Mouse (Mus musculus) neutrophil, adult 5-6 weeks (primary cell): Measurements from ENCODE around the gene Ttc30a1. TPM values are rescaled to one million over a fixed set of nuclear protein-coding genes. Genes with fewer than 3 reads are reported as not detected.
A peak's percentile ranks its signal among the peaks of the same experiment; 100 is the strongest.

ENCODE experiments used
- ATAC-seq: fragments of 151-379, 151-347 bp; 2 replicates; pipeline ENCODE4 v1.8.0; 2017; ENCODE audit warnings: mild to moderate bottlenecking, moderate TSS enrichment; ENCODE audit not compliant: insufficient number of reproducible peaks, poor library complexity, low FRiP score, severe bottlenecking; ENCODE audit errors: extremely low read depth
- total RNA-seq: library from RNA; stranded (forward); fragments of 200-1000 nt; gene quantifications from 2 replicates; pipeline ENCODE4 v1.2.3, GENCODE M21; 2017

Gene Ttc30a1
- 5.4 and 5.6 TPM in 2 replicates for total RNA-seq

DNA sequence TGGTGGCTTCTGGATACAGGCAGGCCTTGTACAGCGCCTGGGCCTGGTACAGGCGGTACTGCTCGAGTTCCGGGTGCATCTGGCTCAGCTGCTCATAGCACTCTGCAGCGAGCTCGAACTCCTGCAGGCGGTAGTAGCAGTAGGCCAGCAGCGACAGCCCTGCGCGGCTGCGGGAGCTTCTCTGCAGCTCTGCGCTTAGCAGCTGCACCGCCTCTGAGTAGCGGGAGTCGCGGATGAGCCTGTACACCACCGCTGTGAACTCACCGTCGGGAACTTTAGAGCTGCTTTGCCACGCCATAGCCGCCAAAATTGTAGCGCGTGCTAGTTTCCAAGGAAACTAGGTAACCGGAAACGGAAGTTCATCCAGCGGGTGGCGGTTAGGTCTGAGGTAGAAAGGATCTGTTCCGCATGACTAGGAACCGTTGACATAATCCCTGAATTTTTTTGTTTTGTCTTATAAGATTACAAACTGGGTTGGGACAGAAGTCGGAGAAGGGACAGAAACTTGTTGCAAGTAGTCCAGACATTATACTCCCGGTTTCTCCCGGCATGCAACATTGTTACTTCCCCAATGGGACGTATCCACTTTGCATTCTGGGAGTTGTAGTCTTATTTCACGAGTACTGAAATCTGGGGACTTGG lies at the start of gene Ttc30a1:
Gene Ttc30a1 (minus strand): TSS at position 528 of the 642 bp plus-strand sequence.
- ATAC-seq: peak; percentile 52

DNA sequence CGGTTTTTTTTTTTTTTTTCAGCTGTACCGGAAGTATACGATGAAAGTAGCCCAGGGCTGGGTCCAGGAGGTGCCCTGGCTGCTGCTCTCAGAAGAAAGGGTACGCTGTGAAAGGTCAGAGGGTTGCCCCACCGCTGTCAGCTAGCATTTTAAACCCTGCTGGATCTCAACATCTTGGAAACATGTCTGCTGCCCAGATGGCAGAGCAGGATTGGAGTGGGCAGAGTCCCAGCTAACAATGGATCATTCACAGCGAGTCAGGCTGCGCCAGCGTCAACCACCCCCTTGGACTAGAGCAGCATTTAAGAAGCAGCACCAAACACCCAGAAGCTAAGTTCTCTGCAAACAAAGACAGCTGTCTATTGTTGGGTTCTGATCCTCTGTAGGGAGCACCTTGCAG lies 48.3 kb upstream of the Ttc30a1 start:
- no peak for ATAC-seq

DNA sequence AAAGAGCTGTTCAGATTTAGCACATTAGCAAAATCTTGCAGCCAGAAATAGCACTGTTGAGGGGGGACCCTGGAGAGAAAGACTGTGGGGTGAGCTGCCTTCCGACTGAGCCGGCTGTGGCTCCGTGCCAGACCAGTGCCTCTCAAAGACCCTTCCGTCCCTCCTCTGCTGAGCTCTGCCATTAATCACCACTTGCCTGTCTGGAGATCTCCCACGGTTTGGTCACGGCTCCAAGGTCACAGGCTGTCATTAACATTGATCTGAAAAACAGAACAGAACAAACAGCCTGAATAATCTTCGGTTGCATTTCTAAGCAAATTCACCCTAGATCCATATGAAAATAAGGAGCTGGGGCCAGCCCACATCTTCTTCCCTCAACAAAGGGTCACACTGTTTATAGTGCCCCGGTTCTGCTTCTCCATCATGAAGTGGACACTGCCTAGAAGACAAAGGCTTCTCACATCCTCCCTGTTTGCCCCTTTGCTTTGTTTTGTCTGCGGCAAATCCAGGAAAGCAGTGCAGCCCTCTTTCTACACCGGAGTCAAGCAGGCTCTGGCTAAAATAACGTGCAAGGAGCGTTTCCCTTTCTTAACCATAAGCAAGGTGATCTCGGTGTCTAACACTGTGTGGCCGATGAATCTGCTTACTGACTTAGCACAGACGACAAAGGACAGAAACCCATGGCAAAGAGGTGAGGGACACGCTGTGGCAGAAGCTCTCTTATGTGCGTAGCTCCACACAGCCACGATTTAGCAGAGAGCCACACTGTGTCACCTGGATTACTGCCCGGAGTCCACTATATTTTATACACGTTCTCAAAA lies 47.5 kb upstream of the Ttc30a1 start:
- ATAC-seq: no peak

DNA sequence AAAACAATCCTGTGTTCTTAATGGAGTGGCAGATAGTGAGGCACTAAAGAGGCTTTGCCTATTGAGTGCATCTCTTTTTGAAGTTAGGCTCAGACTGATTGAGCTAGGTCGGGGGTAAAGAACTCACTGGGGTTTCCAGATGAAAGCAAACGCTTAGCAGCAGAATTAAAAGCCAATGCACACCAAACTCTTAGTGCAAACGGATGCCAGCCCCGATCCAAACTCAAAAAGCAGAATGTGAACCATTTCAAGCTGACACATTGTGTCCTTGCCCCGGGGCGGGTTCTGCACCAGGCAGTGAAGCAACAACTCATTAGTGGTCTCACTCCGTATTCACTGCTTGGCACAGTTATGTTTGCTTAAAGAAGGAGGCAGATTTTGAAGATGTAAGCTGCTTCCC lies 35.1 kb upstream of the Ttc30a1 start:
- no peak for ATAC-seq

DNA sequence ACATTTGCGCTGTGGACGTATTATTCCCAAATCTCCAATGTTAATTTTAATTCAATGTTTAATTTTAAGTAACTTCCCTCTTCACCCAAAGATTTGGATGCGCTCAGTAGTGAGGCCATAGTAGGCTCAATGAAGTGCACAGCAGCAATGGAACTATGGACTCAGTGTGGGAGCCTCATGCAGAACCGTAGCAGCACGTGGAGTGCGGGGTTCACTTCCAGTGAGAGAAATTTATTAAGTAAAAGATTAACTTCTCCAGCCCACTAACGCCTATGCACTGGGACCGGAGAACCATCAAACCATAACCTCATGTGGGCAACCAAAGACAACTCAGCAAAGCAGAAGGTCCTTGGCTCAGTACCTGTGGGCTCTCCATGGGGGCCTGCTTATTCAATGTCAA lies 34.4 kb upstream of the Ttc30a1 start:
- no peak for ATAC-seq

DNA sequence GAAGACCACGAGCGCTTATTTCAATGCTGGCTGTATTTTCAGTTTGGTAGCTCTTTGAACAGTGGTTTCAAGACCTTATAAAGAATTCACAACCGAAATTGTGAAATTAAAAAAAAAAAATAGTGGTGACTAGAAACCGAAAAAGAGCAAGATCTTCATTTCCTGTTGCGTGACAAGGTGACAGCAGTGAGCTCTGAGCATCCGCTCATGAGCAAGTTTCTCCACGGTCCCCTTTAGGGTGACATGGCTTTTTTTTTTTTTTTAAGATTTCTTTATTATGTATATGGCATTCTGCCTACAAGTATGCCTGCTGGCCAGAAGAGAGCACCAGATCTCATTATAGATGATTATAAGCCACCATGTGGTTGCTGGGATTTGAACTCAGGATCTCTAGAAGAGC lies 33.7 kb upstream of the Ttc30a1 start:
- ATAC-seq: no peak

DNA sequence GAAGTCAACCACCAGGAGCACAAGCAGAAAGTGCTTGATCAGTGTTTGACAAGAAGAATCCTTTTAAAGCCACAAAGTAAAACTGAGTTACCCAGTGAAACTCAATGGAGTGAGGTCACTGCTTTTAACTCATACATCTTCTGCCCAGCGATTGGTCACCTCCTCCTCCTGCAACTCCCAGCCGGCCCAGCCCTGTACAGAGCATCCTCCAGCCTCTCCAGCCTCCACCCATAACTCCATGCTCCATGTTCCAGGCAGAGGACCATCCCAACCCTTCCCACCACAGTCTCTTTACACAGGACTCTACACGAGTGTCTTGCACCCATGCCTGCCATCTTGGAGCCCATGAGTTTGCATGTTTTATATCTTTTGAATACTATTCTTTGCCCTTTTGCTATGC lies 32.9 kb upstream of the Ttc30a1 start:
- ATAC-seq: no peak

DNA sequence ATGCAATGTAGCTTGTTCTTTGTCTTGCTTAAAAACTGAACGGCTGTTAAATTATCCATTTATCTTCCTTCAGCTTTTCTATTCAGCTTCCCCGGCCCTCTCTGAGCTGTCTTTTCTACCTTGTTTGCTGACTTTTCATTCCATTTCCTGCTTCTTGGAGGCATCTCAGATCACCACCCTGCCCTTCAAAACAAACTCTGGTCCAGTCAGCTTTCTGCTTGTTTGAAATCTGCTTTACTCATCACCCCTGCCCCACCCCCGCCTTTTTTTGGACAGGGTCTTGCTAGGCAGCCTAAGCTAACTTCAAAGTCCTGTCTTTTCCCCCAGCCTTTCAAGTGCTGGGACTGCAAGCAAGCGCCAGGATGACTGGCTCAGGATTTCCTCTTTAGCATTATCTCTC lies 24.4 kb upstream of the Ttc30a1 start:
- ATAC-seq: no peak

DNA sequence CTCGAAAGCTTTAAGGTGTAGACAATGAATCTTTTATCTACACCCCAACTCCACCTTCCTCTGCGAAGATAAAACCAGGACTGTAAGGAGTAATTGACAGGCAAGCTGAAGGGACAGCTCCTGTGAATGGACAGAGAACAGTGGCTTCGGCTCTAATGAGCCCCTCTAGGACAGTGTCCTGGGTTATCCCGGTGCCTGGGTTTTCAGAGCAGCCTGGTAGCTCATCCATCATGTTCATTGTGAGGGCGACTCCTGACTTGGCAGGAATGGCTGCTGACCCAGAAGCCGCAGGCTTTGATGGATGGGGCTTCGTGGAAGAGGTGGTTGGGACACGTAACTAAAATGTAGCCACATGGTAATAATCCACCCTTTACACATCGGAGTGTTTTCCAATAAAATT lies 21.1 kb upstream of the Ttc30a1 start:
- ATAC-seq: no peak

DNA sequence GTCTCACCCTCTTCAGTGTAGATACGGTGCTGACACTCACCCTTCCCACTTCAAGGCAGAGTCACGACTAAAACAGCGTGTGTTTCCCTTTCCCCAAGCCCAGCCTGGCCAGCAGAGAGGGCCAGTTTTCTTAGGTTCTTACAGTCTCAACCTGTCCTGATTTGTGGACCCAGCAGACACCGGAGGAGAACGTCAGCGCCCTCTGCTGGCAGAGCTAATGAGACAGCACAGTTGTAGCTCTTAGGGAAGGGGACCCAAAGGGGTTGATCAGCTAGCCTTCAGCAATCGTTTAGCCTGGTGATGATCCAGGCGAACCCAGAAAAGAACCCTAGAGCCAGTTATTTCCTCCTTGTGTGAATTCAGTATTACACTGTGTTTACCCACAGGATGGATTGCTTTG lies 19.6 kb upstream of the Ttc30a1 start:
- peak; percentile 62; the same call in 1 of the 2 replicates for ATAC-seq

DNA sequence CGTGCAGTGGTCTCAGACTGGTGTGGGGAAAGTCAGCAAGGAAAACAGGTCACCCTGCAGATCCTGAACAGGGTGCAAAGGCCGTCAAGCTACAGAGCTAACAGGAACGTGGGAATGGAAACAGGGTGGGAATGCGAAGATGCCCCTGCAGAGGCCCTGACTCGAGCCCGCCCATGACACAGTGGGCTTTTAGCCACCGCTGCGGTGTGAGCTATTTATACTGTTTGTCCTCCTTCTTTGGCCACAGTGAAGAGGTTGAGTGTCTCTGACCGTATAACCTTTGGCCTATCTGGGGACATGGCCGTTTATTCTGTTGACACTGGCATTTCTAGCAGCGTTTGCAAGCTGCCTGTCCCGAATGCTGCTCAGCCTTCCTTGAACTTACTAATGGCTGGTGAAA lies 17.9 kb upstream of the Ttc30a1 start:
- no peak for ATAC-seq

DNA sequence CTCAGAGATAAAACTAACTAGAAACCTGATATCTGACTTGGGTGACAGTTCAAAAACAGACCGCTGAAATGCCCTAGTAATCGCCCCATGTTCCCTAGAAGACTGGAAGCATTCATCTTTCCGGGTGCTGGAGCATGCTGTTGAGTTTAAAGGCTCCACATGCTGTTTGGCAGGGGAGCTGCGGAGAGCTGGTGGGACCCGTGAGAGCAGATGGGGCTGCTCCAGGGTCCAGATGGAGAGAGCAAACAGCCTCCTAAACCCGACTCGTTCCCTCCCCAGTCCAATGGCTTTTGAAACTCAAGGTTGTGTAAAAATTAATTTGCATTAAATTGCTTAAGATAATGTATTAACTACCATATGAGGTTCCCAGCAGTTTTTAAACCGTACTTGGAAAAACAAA lies 16.9 kb upstream of the Ttc30a1 start:
- no peak for ATAC-seq

DNA sequence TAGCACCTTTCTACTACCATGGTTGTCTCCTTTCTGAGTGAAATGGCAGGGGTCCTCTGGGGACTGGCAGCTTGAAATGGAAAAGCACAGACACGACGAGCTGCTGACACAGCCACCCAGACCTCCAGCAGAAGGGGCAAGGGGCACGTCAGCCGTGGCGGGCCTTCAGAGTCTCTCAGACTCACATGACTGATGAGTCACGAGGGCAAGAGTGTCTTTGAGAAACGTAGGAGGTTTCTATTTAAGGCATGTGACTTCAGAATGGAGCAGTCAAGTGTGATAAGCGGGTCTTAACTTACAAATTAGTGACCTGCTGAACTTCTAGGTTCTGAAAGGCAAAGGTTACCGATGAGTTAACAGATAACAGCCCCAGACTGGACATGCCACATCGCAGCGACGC lies 16.0 kb upstream of the Ttc30a1 start:
- ATAC-seq: no peak

DNA sequence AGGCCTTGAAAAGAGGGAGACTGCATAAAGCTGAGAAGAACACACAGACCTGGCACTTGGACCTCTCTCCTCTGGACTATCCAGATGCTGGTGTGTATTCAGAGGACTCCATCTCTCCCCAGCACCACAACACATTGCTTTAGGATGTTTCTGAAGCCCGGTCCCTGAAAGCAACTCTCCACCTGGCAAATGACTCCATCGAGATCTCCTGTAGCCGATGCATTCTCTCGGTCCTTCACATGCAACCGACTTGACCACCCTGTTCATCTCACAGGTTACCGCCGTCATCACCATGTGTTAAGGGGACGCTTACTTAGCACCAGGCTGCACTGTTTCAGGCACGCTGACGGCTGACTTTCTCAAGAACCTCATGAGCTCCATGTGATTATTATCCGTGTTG lies 13.1 kb upstream of the Ttc30a1 start:
- ATAC-seq: no peak

DNA sequence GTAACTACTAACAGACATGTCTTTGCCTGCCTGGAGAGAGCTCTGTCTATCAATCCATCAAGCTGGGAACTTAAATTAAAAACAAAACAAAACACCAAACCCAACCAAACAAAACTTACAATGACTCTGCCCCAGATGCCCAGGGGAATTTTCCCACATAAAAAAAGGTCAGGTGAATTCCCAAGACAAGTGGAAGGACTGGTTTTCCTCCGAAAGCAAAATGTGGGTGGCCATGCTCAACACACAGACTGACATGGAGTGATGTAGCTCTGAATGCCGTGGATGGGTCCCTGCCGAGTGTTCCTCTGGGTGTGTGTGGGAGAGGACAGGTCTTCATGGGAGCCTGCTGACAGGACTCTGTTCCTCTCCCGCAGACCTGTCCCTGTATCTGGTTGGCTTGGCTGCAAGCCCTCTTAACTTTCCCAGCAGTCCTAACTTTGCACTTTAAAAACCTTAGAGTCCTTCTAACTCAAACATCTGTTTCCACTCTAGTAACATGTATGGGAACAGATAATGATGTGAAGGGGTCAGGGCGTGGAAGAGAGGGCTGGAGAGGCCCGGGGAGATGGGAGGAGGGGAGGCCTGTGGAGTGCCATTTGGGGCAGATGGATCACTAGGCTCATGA lies 9.9 kb upstream of the Ttc30a1 start:
- ATAC-seq: no peak

DNA sequence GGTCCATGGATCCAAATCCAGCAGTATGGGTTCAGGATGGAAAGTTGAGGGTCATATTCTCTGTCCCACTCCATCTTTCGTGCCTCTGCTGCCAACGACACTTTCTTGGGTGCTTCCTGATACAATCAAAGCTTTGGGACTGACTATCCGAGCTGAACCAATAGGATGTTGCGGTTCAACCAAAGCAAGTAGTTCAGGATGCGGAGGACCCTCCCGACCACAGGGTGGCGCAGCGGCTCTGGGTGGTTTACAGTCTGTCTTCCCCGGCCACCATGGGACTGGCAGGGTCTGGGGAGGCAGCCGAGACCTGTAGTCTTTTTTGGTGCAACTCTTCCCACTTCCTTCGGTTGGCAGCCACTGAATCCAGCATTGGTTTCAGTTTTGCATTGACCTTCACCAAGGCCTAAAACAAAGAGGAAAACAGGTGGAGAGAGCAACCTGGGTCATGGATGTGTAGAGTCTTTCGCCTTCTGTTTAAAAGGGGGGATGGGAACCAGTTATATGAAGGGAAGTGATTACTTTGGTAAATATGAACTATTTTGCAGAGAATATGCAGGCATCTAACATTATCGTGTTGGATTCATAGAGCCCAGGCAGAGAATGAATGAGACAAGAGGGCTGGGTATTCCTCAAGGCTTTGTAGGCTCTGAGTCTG lies 9.2 kb upstream of the Ttc30a1 start:
- ATAC-seq: peak; percentile 61; the same call in 1 of the 2 replicates

DNA sequence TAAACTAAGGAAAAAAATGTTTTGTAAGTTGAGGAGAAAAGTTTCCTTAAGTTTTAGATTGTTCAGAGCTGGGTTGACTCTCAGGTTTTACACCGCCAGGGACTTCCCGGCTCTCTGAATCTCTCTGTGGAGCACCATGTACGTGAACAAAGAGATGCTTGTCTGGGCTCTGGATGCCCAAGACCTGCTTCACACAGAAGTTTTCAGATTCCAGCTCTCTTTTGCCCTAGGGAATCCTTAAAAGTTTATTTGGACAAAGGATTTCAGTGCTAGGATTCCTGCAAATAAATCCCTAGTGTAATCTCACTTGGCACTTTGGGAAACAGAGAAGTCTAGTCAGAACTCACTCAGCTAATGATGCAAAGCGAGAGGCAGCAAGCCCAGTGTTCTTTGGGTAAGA lies 7.9 kb upstream of the Ttc30a1 start:
- no peak for ATAC-seq

DNA sequence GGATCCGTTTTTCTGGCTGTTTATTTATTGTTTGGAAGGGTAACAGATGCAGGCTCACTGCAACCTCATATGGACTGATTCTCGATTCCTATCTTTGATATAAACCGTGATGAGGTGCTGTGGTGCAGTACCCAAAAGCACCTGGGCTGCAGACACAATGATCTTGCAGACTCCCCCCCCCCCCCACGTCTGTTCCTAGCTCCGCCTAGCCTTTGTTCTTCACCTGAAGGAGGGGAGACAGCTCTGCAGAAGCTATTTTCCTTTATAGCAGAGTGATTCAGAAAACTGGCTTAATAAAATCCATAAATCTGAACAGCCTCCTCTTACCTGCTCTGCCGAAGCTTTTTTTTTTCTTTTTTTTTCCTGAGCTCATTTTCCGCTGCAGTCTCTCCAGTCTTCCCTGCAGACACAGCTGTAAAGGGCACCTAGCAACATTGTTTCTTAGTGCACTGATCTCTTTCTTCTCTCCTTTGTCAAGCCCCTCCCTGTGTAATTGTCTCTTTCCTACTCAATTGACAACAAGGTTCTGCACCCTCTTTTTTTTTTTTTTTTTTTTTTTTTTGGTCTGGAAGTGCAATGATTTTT lies 7.1 kb upstream of the Ttc30a1 start:
- ATAC-seq: no peak

DNA sequence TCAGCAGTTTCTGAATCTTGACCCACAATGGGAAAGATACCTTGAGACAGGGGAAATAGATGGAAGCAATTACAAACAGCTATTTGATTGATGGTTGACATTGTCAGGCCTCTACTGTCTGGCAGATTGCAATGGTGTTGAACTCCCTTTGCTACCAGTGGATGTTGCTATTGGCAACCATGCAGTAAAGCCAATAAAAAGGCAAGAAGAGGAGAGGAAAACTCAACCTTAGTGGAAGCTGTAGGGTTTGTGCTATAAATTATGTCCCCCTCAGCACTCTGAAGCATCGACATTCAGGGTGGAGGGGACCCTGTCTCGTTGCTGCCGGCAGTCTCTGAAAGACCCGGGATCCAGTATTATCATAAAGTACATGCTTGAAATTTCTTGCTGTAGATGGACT lies 6.6 kb upstream of the Ttc30a1 start:
- no peak for ATAC-seq
